Mouse (Mus musculus): ENCODE measurements around the gene Hspb7.

DNA sequence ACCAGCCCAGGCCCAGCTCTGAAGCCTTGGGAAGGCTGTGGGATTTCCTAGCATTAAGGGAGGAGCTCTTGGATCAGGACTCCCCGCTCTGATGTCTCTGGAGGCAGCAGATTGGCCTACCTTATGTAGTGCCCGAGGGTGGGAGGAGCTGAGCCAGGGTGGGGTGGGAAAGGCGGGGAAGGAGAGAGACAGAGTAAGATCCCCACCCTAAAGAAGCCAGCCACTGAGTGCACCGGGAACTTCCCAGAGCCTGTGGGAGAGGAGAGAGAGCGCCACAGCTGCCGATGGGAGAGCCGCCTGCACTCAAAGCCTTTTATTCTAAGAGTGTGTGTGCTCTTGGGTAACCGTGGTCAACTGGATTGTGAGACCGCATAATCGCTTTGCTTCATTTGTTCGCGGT, 40.5 kb downstream of the Hspb7 start:
- TF ChIP-seq RCOR1 (IDR thresholded peaks at IDR 0.05; ENCODE audit: low read depth, low read length) (no peak), CTCF (IDR thresholded peaks at IDR 0.05 in 2 of 3, conservative IDR thresholded peaks at IDR 0.05 in 1 of 3; ENCODE audit: control insufficient read depth in 1 of 3, insufficient read depth in 1 of 3, low read depth in 2 of 3, low read length in 3 of 3, poor library complexity in 1 of 3, severe bottlenecking in 1 of 3) (no peak), E2F4 (IDR thresholded peaks at IDR 0.05; ENCODE audit: borderline replicate concordance, low read depth, low read length) (no peak), POLR2A (IDR thresholded peaks at IDR 0.05; ENCODE audit: control insufficient read depth in 1 of 2, insufficient read depth in 1 of 2, low read depth in 1 of 2, low read length in 2 of 2, poor library complexity in 1 of 2) (no peak), GATA1 (IDR thresholded peaks at IDR 0.05; ENCODE audit: low read depth, low read length) (no peak)

Measured in MEL (cell line).